Mouse (Mus musculus) large intestine, adult 2 months (tissue): ENCODE measurements around the gene Nebl. TPM values are rescaled to one million over a fixed set of nuclear protein-coding genes. Genes with fewer than 3 reads are reported as not detected.
"Not testable (repeated sequence)": the region's sequence is repeated elsewhere in the genome, so short reads cannot be mapped to it uniquely, and the experiment has no call there.

Source experiments
- DNase-seq: peaks from one replicate; pipeline ENCODE4 v3.0.0-alpha.2; 2012; ENCODE audit warnings: low read depth, low spot score
- WGBS: fragments of 180-500 bp; shearing (Covaris S2); methylation state at CpG from one replicate; pipeline ENCODE4 v1.1.7; 2018; 5-methylcytosine and 5-hydroxymethylcytosine counted together
- polyA plus RNA-seq: library from polyadenylated mRNA; depleted of rRNA; stranded (reverse); fragments of >200 nt; gene quantifications from 2 replicates; pipeline ENCODE4 v1.2.3, GENCODE M21; 2012

The Nebl gene
- polyA plus RNA-seq, 1 experiment = 2.3 TPM

- no peak for DNase-seq
- 85% methylated on average over 1 of the region's 1 CpGs for WGBS
These were observed 369.1 kb downstream of the Nebl start for GRCm38 (mm10) chr2:17362181-17362580.

GRCm38 (mm10) chr2:17344643-17345042, 386.6 kb downstream of the Nebl start:
- no peak for DNase-seq
- WGBS = 50% methylated on average over 1 of the region's 1 CpGs

GRCm38 (mm10) chr2:17335451-17335850, 395.8 kb downstream of the Nebl start:
- 84% methylated on average over 5 of the region's 5 CpGs for WGBS
- no peak for DNase-seq

GRCm38 (mm10) chr2:17326590-17326989, 404.7 kb downstream of the Nebl start:
- WGBS = 88% methylated on average over 1 of the region's 1 CpGs

GRCm38 (mm10) chr2:17316850-17317249, 414.4 kb downstream of the Nebl start:
- WGBS = 75% methylated on average over 5 of the region's 5 CpGs
- no peak for DNase-seq

More at GRCm38 (mm10) chr2:17326590-17326989, 404.7 kb downstream of the Nebl start:
- DNase-seq = no peak

GRCm38 (mm10) chr2:17301379-17301778, 429.9 kb downstream of the Nebl start:
- no peak for DNase-seq

- WGBS = 61% methylated on average over 1 of the region's 1 CpGs
These were observed 433.8 kb downstream of the Nebl start for GRCm38 (mm10) chr2:17297496-17297895.

GRCm38 (mm10) chr2:17295257-17295656, 436.0 kb downstream of the Nebl start:
- 75% methylated on average over 4 of the region's 5 CpGs for WGBS
- not testable (repeated sequence) for DNase-seq

More at GRCm38 (mm10) chr2:17297496-17297895, 433.8 kb downstream of the Nebl start:
- no peak for DNase-seq
